Mouse (Mus musculus) MEL (cell line): ENCODE results near the gene Rprd1b.

Source experiments
- E2F4 ChIP-seq: IDR thresholded peaks from 2 replicates; pipeline ENCODE4 v1.6.1; 2011; ENCODE audit warnings: low read depth, low read length, improper control_type of control experiment, borderline replicate concordance
- EP300 ChIP-seq, 2 experiments: IDR thresholded peaks; 2 replicates each; pipeline ENCODE4 v1.6.1; 2011; ENCODE audit warnings: improper control_type of control experiment in 2 of 2, low read length in 2 of 2, low read depth in 1 of 2, mild to moderate bottlenecking in 1 of 2
- GABPA ChIP-seq: IDR thresholded peaks from 2 replicates; pipeline ENCODE4 v1.6.1; 2012; ENCODE audit warnings: low read depth, mild to moderate bottlenecking, inconsistent platforms, low read length, improper control_type of control experiment, moderate library complexity
- MAFK ChIP-seq: IDR thresholded peaks from 2 replicates; pipeline ENCODE4 v1.6.1; 2011; ENCODE audit warnings: low read depth, mild to moderate bottlenecking, low read length, improper control_type of control experiment, borderline replicate concordance
- POLR2A ChIP-seq, 2 experiments: IDR thresholded peaks; 2 replicates each; pipeline ENCODE4 v1.6.1; 2011 to 2012; ENCODE audit warnings: low read length in 2 of 2, mild to moderate bottlenecking in 2 of 2, control low read depth in 1 of 2, improper control_type of control experiment in 1 of 2, low read depth in 1 of 2, moderate library complexity in 1 of 2; ENCODE audit not compliant: control insufficient read depth in 1 of 2, insufficient read depth in 1 of 2, poor library complexity in 1 of 2
- POLR2AphosphoS2 ChIP-seq: IDR thresholded peaks from 2 replicates; pipeline ENCODE4 v1.6.1; 2011; ENCODE audit warnings: low read length, improper control_type of control experiment
- POLR2AphosphoS5 ChIP-seq: IDR thresholded peaks from 2 replicates; pipeline ENCODE4 v1.6.1; 2012; ENCODE audit warnings: low read depth, borderline replicate concordance, mild to moderate bottlenecking, inconsistent platforms, low read length, moderate library complexity, mixed read lengths
- SMC3 ChIP-seq: IDR thresholded peaks from 2 replicates; pipeline ENCODE4 v1.6.1; 2011; ENCODE audit warnings: low read depth, low read length, improper control_type of control experiment
- UBTF ChIP-seq: IDR thresholded peaks from 2 replicates; pipeline ENCODE4 v1.6.1; 2012; ENCODE audit warnings: low read depth, mild to moderate bottlenecking, inconsistent platforms, low read length, improper control_type of control experiment, moderate library complexity, borderline replicate concordance; ENCODE audit not compliant: insufficient read depth
- USF1 ChIP-seq: IDR thresholded peaks from 2 replicates; pipeline ENCODE4 v1.6.1; 2014; ENCODE audit warnings: low read depth, mild to moderate bottlenecking, inconsistent platforms, low read length, improper control_type of control experiment, moderate library complexity
- ZNF384 ChIP-seq: IDR thresholded peaks from 2 replicates; pipeline ENCODE4 v1.6.1; 2012; ENCODE audit warnings: low read depth, mild to moderate bottlenecking, inconsistent platforms, low read length, improper control_type of control experiment

DNA sequence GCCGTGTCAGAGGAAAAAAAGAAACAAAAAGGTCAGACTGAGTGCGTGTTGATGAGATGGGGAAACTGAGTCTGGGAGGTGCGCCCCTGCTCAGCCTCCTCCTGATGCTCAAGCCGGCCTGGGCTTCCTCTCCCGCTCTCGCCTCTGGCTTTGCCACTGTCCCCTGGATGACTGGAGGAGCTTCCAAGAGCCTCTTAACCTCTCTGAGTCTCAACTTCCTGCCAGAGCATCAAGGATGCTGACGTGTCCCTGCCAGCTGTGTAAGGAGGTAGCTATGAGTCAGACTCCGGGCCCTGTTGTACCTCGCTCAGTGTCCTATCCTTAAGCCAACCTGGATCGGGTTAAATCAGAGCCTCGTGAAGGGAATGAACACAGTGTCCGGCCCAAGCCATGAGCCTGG lies 109.5 kb downstream of the Rprd1b start:
- TF ChIP-seq POLR2AphosphoS5 (no peak), EP300 (IDR thresholded peaks at IDR 0.05; ENCODE audit: low read depth in 1 of 2, low read length in 2 of 2) (no peak), POLR2AphosphoS2 (no peak), E2F4 (no peak), SMC3 (no peak), GABPA (no peak), UBTF (no peak), ZNF384 (no peak), POLR2A (IDR thresholded peaks at IDR 0.05; ENCODE audit: control insufficient read depth in 1 of 2, insufficient read depth in 1 of 2, low read depth in 1 of 2, low read length in 2 of 2, poor library complexity in 1 of 2) (no peak), USF1 (no peak), MAFK (no peak)
